Mouse (Mus musculus): ENCODE measurements around the gene Pde4dip. TPM values are rescaled to one million over a fixed set of nuclear protein-coding genes. Genes with fewer than 3 reads are reported as not detected.

The Pde4dip gene
- total RNA-seq, 1 experiment from 2014 or later: 9.7 TPM

- no peak for ATAC-seq (replicated peaks in 1 of 2; ENCODE audit: insufficient read depth in 1 of 2, low FRiP score in 2 of 2, low TSS enrichment in 1 of 2, low read depth in 1 of 2, poor library complexity in 2 of 2, severe bottlenecking in 2 of 2)
Measured at GRCm38 (mm10) chr3:97691443-97692017, 197.0 kb downstream of the Pde4dip start.

DNA sequence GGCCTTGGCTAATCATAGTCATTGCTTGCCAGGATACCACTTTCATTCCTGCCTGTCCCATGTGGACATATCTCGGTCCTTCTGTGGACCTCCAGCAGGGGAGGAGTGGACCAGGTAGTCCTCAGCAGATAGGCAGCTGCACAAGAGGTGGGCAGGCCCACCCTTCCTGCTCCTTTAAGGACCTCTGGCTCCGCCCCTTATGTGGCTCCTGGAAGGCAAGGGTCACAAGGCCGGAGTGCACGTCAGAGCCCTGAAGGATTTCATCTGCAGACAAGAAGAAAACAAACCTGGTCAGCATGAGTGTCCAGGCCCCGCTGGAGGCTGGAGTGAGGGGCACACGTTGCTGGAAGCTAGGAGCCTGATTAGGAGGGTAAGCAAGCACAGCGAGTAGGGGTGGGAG lies 197.9 kb downstream of the Pde4dip start:
- ATAC-seq (replicated peaks in 1 of 2; ENCODE audit: insufficient read depth in 1 of 2, low FRiP score in 2 of 2, low TSS enrichment in 1 of 2, low read depth in 1 of 2, poor library complexity in 2 of 2, severe bottlenecking in 2 of 2): no peak

GRCm38 (mm10) chr3:97689289-97689688 lies 199.2 kb downstream of the Pde4dip start:
- no peak for ATAC-seq (replicated peaks in 1 of 2; ENCODE audit: insufficient read depth in 1 of 2, low FRiP score in 2 of 2, low TSS enrichment in 1 of 2, low read depth in 1 of 2, poor library complexity in 2 of 2, severe bottlenecking in 2 of 2)

- ATAC-seq (replicated peaks in 1 of 2; ENCODE audit: insufficient read depth in 1 of 2, low FRiP score in 2 of 2, low TSS enrichment in 1 of 2, low read depth in 1 of 2, poor library complexity in 2 of 2, severe bottlenecking in 2 of 2): no peak
Measured at GRCm38 (mm10) chr3:97686372-97687117, 202.0 kb downstream of the Pde4dip start.

DNA sequence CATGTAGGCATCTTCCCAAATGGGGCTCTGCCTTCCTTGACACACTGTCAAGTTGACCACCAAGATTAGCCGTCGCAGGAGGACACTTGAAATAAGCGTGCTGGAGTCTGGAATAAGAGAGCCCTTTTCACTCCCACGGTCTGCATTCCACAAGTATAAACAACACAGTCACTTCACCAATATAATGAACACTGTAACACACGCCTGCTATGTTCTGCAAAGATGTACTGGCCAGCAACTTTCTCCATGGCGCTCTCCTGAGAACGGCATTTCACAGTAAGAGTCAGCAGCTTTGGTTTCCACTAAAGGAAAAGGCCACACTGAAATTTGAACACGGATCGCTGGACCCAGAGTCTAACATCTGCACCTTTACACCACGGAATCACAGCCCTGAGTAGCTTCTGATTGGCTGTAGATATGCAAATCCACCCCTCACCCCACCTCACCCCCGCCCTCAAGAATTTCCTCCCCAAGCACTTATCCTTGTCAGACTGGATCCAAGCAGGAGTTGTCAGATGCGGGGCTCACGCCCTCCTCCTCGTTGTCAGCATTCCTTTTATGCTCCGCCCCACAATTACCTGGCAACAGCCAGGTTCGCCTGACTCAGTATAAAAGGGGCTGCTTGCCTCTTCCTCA lies 204.8 kb downstream of the Pde4dip start:
- no peak for ATAC-seq (replicated peaks in 1 of 2; ENCODE audit: insufficient read depth in 1 of 2, low FRiP score in 2 of 2, low TSS enrichment in 1 of 2, low read depth in 1 of 2, poor library complexity in 2 of 2, severe bottlenecking in 2 of 2)

- no peak for ATAC-seq (replicated peaks in 1 of 2; ENCODE audit: insufficient read depth in 1 of 2, low FRiP score in 2 of 2, low TSS enrichment in 1 of 2, low read depth in 1 of 2, poor library complexity in 2 of 2, severe bottlenecking in 2 of 2)
Measured at GRCm38 (mm10) chr3:97682576-97682975, 205.9 kb downstream of the Pde4dip start.

GRCm38 (mm10) chr3:97682159-97682502 lies 206.4 kb downstream of the Pde4dip start:
- ATAC-seq (replicated peaks in 1 of 2; ENCODE audit: insufficient read depth in 1 of 2, low FRiP score in 2 of 2, low TSS enrichment in 1 of 2, low read depth in 1 of 2, poor library complexity in 2 of 2, severe bottlenecking in 2 of 2): no peak

DNA sequence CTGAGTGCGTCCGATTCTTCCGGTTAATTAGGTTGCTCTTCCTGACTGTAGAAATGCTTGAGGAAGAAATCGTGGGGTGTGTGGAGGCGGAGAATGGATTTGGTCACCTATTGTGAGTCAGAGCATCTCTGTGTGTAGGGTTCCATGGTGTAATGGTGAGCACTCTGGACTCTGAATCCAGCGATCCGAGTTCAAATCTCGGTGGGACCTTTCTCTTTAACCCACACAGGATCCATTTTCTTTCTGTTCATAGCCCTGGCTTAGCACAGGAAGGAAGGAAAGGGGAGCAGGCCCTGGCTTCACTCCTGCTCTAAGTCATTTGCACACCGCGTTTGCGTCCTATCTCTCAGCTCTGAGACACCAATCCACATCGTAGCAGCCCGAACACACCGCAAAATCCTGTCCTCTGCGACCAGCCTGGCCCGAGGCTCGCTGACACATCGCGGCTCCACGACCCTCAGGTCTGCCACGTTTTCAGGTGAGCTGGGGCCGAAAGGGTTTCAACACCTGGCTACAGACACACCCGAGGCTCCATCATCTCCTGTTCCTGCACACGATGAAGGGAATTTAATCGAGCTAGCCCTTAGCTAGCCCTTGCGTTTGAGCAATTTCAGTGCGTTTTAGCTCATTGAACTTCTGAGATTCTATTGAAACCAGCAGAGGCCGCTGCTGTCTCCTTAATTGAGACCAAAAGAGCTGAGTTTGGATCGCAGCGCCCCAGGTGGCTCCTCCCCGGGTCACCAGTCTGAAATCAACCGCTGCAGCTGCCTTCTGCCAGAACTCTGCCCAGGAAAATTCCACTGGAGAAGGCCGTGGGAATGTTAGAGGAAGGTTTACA lies 207.0 kb downstream of the Pde4dip start:
- ATAC-seq (replicated peaks in 1 of 2; ENCODE audit: insufficient read depth in 1 of 2, low FRiP score in 2 of 2, low TSS enrichment in 1 of 2, low read depth in 1 of 2, poor library complexity in 2 of 2, severe bottlenecking in 2 of 2): peak; percentile 59 to 68

GRCm38 (mm10) chr3:97680631-97681320 lies 207.7 kb downstream of the Pde4dip start:
- peak; percentile 75 to 80 for ATAC-seq (replicated peaks in 1 of 2; ENCODE audit: insufficient read depth in 1 of 2, low FRiP score in 2 of 2, low TSS enrichment in 1 of 2, low read depth in 1 of 2, poor library complexity in 2 of 2, severe bottlenecking in 2 of 2)

- ATAC-seq (replicated peaks in 1 of 2; ENCODE audit: insufficient read depth in 1 of 2, low FRiP score in 2 of 2, low TSS enrichment in 1 of 2, low read depth in 1 of 2, poor library complexity in 2 of 2, severe bottlenecking in 2 of 2): no peak
Measured at GRCm38 (mm10) chr3:97678416-97678815, 210.1 kb downstream of the Pde4dip start.

GRCm38 (mm10) chr3:97676126-97676525 lies 212.4 kb downstream of the Pde4dip start:
- no peak for ATAC-seq (replicated peaks in 1 of 2; ENCODE audit: insufficient read depth in 1 of 2, low FRiP score in 2 of 2, low TSS enrichment in 1 of 2, low read depth in 1 of 2, poor library complexity in 2 of 2, severe bottlenecking in 2 of 2)

DNA sequence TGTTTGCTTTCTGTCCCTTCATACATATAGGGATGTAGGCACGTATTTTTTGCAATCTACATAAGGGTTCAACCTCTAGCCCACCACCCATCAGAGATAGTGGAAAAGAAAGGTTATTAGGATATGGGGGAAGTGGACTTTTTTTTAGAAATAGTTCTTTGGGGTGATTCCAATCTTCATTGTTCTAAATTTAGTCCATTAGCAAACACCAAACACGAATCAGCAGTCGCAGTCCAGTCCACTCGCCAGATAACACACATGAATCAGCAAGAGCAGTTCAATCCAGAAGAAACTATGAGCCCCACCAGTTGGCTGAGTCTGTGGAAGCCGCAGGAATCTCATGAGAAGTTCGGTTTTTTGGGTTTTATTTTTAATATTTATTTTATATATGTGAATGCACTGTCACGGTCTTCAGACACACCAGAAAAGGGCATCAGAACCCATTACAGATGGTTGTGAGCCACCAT lies 213.8 kb downstream of the Pde4dip start, which contains the start of gene Gm17651:
Gene Gm17651, minus strand, starts transcription at position 51 of the 467 bp plus-strand sequence.
- no peak for ATAC-seq (replicated peaks in 1 of 2; ENCODE audit: insufficient read depth in 1 of 2, low FRiP score in 2 of 2, low TSS enrichment in 1 of 2, low read depth in 1 of 2, poor library complexity in 2 of 2, severe bottlenecking in 2 of 2)

DNA sequence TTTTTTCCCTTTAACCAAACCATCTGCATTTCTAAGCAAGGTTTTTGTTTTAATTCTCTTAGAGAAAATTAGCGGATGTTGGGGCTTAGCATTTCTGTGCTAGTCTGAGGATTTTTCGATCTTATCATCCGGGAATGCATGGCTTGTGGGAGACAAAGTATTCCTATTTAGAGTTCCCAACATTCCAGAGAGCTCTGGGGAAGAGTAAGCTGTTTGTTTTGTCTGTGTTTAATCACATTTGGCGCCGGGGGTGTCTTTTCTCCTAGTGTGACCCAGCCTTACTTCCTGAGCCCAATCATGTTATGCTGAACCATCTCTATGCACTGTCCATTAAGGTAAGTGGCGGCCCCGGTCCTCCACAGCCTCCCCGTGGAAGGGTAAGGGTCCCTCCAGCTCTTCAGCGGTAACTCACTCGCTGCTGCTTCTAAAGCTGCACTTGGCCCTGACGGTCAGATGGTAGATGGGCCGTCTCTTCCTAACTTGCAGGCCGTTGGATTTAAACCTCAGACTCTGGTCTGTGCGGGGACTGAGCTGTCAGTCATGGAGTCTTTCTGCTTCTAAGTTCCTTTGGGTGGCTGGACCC lies 221.3 kb downstream of the Pde4dip start:
- ATAC-seq (replicated peaks in 1 of 2; ENCODE audit: insufficient read depth in 1 of 2, low FRiP score in 2 of 2, low TSS enrichment in 1 of 2, low read depth in 1 of 2, poor library complexity in 2 of 2, severe bottlenecking in 2 of 2): no peak

GRCm38 (mm10) chr3:97666154-97666553 lies 222.4 kb downstream of the Pde4dip start:
- no peak for ATAC-seq (replicated peaks in 1 of 2; ENCODE audit: insufficient read depth in 1 of 2, low FRiP score in 2 of 2, low TSS enrichment in 1 of 2, low read depth in 1 of 2, poor library complexity in 2 of 2, severe bottlenecking in 2 of 2)

- no peak for ATAC-seq (replicated peaks in 1 of 2; ENCODE audit: insufficient read depth in 1 of 2, low FRiP score in 2 of 2, low TSS enrichment in 1 of 2, low read depth in 1 of 2, poor library complexity in 2 of 2, severe bottlenecking in 2 of 2)
Measured at GRCm38 (mm10) chr3:97665525-97665924, 223.0 kb downstream of the Pde4dip start.

DNA sequence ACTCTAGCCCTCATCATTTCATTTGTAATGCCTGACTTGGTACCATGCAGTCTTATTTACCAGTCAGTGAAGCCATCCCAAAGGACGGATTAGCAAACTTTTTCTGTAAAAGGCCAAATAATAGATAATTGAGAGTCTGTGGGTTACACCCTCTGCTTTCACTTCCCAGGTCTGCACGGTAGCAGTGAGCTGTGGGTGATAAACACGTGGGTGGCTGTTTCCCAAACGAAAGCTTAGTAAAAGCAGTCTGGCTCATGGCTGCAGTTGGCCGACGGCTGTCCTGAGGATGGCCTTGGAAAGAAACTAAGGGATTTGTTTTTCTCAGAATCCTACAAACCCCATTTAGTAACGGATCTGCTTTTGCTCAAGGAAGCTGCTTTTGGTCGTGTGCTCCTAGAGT lies 227.3 kb downstream of the Pde4dip start:
- no peak for ATAC-seq (replicated peaks in 1 of 2; ENCODE audit: insufficient read depth in 1 of 2, low FRiP score in 2 of 2, low TSS enrichment in 1 of 2, low read depth in 1 of 2, poor library complexity in 2 of 2, severe bottlenecking in 2 of 2)

DNA sequence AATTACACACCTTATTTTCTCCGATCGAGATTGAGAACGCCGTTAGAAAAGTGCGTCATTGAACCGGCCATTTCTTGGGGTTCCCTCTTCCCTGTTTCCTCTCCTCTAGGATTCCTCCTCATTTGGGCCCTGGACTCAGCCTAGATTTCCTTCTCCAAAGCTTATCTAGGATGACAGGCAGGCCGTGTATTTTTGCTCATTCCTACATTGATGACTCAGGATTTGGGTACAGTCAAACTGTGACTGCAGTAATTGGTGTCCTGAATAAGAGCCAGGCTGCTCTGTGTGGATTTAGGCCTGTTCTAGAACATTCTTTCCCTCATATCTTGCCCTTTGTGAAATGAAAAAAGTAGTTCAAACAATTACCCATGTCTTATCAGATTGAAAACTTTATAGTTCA lies 228.8 kb downstream of the Pde4dip start:
- no peak for ATAC-seq (replicated peaks in 1 of 2; ENCODE audit: insufficient read depth in 1 of 2, low FRiP score in 2 of 2, low TSS enrichment in 1 of 2, low read depth in 1 of 2, poor library complexity in 2 of 2, severe bottlenecking in 2 of 2)

Data from hematopoietic stem cell, adult 5-6 weeks (primary cell).